Mouse (Mus musculus) left cerebral cortex, postnatal 4 days (tissue): ENCODE measurements at regions not wholly inside any gene's neighbourhood (a gene's known extent, or its start where the extent isn't known, plus 50 kb on each side); places are given as distances from the start of the nearest gene placed in this dataset.
A peak's percentile ranks its signal among the peaks of the same experiment; 100 is the strongest.

ENCODE experiments used
- DNase-seq: peaks from one replicate; pipeline ENCODE4 v3.0.0-alpha.2; 2022
- intact Hi-C: fragments of 180-260 bp; cut with DNase I; formaldehyde crosslinking; loops from one replicate; pipeline ENCODE4 v1.15.1; 2025

DNA sequence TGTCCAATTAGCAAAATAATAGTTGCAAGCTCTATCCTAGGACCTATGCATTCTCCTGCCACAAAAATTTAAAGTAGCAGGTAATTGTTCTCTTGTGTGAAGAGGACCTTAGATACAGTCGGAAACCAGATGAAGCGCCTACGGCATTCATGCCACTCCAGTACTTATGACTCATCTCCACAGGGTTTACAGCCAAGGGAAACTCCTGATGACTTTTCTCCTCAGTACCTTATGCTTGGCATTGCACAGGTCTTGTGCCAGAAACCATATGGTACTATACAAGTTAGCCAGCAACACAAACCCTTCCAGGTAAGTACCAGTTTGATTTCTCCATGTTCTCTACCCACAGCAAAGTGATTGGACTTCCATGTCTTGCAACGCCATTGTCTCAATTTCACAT is 606.3 kb upstream of the Dmac1 start:
- intact Hi-C loops: no loop called here
- DNase-seq: no peak

DNA sequence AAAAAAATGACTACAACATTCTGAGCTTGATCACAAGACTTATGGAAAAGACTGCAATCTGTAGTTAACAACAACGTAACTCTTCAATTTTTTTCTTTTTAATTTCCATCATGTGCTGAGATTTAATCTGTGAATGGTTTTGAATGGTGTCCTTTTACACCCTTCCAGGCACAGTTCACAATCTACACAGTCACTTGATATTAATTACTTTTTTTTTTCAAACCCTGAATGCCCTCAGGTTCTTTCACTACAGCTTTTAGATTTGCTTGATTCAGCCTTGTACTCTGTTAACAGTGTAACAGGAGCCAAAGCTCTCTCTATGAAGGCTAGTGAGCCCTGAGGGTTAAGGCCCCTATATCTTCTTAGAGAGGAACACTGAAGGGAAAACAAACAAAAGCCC is 591.7 kb upstream of the Dmac1 start:
- intact Hi-C loops: no loop called here
- no peak for DNase-seq

DNA sequence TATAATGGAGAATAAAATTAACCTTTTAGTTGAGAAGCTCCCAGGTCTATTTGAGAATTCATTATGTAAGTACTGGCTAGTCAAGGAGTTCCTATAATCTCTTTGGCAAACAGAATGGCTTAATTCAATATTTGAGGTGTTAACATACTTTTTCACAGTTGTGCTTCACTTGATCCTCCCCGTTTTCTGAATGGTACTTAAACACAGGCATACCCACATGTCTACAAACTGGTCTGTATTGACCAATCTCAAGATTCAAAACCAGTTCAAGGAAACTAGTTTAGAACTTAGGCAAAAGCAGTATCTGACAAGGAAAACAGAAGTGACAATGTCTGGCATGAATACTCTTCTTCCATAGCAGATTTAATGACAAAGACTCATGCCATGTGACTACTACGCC is 583.0 kb upstream of the Dmac1 start:
- intact Hi-C loops: no loop called here
- DNase-seq: no peak

DNA sequence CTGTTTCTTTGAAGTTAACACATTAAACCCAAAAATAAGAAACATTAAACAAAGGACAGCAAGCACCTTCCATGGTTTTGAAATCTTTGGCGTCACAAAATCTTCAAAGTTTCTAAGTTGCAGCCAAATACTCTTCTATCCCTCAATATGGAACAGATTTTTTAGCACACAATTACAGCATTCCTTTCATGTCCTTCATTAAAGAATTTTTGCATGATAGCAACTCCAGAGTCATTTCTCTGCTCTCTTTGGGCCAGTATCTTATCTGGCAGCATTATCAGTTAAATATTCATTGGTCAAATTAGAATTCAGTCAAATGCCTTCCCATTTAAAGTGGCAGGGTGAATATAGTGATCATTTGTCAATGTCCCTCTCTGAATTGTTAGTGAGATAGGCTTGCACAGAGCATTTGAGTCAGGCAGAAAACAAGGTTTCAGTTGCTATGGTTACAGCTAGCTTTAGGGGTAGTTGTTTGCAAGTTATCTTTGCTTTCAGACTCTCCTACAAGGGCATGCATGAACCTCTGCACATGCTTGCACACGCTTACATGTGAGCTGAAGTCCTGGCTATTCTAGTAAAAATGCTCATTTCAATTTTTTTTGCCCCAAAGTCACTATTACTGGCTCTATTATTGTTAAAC is 579.8 kb upstream of the Dmac1 start:
- DNase-seq: no peak
- intact Hi-C loops: no loop called here

DNA sequence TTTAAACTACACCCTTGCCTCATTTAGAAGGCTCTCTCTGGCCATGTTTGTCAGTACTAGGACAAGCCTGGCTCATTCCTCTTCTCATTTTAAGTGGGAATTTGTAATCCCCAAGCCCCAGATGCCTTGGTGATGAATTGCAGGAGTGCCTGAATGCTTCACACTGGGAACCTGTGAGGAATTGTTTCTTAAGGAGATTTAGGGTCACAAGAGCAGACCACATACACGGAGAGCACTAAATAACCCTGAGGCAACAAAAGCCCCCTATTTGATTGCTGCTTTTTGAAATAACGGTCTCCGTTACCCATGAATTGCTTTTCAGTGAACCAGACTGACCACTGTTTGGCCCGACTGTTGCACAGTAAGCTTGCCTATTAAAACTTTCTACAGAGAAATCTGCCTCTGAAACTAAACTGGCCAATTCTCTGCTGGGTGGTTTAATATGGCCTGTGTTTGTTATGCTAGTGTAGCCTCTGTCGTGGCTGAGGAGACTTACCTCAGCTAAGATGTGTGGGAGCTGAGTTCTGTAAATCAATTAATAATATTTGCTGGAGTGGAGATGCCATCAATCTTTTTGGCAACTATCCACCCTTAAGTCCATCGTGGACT is 577.7 kb upstream of the Dmac1 start:
- intact Hi-C loops: no loop called here
- no peak for DNase-seq

DNA sequence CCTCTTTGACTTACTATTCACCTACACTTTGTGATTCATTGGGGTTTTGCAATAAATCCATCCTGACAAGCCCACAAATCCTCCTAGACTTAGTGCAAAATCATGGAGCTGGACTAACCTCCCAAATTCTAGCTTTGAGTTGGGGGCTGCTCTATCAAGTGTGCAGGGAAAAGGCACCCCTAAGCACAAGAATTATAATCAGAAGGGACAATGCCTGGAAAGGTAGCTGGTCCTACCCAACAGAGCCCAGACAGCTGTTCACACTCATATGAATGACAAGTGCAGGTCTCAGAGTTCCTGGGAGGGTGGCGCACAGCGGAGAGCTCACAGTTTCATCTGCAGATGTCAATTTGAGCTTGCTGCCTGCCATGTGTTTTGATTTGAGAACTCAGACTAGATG is 572.2 kb upstream of the Dmac1 start:
- no peak for DNase-seq
- intact Hi-C loops: no loop called here

- no peak for DNase-seq
These were observed 569.7 kb upstream of the Dmac1 start for GRCm38 (mm10) chr4:75847675-75848385.

DNA sequence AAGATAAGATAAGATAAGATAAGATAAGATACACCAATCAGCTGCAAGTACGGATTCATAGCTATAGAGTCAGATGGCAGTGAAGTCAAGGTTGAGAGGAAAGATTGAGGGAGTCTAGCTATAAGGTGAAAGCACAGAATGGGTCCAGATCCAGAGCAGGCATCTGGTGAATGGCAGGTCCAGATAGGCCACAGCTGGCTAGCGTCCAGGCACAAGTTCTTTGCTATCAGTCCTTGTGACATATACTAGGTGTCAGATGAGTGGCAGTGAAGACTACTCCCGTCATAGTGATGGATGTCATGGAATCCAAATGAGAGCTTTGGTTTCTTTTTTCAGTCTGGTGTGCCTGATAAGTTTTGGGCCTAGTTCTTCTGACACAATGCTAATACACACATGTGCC is 566.9 kb upstream of the Dmac1 start:
- no peak for DNase-seq
- intact Hi-C loops: no loop called here

More at GRCm38 (mm10) chr4:75847675-75848385, 569.7 kb upstream of the Dmac1 start:
- intact Hi-C loops: no loop called here

DNA sequence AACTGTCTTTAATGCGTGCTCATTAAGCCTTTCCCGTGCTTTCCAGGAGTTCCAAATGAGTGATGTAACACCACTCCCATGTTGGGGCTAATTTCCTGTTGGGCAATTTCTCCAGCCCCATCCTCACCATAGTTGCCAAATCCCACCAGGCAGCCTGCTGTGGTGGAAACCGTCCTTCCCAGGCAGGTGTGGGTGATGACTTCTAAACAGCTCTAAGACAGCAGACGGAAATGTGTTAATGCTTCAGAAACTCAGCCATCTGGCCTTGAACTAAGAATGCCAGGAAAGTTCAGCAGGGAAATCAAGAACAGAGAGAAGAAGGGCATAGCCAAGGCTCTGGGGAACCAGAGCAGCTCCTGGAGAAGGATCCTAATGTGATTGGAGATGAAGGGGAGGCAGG is 560.5 kb upstream of the Dmac1 start:
- peak; percentile 73 for DNase-seq

DNA sequence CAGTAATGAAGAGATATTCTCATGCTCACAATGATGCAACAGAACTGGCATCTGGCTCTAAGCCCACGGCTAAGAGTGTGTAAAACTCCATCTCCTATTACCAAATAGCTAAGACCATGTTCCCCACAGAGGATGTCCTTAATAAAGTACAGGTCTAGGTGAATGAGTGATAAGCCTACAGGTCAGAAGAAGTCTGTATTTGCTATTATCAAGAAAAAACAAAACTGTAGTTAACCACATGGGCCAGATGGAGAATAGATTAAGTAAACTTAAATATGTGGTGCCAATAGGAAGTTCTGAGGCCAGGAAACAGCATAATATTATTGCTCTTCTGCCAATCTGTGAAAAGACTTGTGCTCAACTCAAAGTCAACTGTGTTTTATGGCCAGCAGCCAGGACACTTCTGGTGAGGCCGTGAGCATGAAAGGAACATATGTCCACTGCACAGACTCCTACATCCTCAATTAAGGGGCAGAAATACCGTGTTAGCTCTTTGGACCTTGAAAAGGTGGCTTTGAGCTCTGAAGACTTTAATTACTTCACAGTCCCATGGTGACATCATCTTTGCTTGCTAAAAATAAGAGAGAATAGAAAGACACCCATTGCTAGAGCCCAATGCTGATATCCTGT is 549.1 kb upstream of the Dmac1 start:
- intact Hi-C loops: no loop called here
- DNase-seq: peak; percentile 81

More for the DNA sequence above, 560.5 kb upstream of the Dmac1 start:
- intact Hi-C loops: no loop called here

DNA sequence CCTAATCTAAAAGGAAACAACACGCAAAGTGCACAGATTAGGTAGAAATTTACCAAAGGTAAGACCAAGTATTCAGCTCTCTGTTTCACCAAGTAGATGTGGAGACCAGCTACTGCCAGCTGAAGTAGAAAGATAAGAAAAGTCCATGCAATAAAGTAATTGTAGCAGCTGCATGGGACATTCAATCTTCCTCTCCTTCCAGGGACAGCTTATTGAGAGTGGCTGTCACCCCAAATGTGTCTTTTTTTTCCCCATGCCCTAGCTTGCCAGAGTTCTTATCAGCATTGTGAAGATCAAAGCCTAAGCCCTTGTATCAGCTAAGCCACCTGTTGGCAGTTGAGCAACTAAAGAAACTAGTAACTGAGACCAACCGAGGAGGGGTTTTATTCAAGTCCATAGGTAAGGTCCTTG is 541.1 kb upstream of the Dmac1 start:
- no peak for DNase-seq
- intact Hi-C loops: no loop called here

- intact Hi-C loops: no loop called here
- no peak for DNase-seq
These were observed 537.9 kb upstream of the Dmac1 start for GRCm38 (mm10) chr4:75816026-75816425.

- intact Hi-C loops: no loop called here
- no peak for DNase-seq
These were observed 534.2 kb upstream of the Dmac1 start for GRCm38 (mm10) chr4:75812266-75812665.

- intact Hi-C loops: no loop called here
These were observed 523.8 kb upstream of the Dmac1 start for GRCm38 (mm10) chr4:75801870-75802269.

DNA sequence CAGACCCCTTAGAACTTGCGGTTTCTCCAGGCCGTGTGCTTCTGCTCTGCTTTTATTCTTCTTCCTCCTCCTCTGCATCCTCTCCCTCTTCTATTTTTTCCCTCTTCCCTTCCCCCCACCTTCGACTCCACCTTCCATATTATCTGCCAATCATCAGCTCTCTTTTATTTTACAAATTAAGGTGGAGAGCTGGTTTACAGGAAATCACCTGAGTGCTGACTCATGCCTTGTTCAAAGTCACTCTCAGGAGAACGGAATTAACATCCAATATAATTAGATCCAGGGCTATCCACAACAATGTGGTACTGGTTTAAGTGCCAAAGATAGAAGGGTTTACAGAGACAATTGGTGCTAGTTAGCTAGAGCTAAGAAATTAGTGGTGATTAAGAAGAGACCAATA is 523.1 kb upstream of the Dmac1 start:
- DNase-seq: no peak
- intact Hi-C loops: no loop called here

More at GRCm38 (mm10) chr4:75801870-75802269, 523.8 kb upstream of the Dmac1 start:
- peak; percentile 6 for DNase-seq

DNA sequence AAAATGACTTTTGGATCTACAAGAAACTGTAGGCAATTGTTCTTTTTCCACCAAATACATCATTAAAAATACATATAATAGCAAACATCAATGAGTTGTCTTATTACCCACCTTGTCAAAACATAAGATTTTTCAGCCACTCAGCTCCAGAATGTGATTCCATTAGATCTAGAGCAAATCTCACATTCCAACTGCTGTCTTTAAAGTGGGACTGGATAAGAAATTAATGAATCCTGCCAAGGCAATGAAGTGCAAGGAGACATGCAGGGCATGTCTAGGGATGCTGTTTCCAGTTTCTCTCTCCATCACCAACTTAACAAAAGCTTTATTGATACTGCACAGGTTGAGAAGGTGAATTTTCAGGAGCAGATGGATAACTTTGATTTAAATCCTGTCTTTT is 513.7 kb upstream of the Dmac1 start:
- no peak for DNase-seq
- intact Hi-C loops: no loop called here

GRCm38 (mm10) chr4:75790920-75791589 is 513.0 kb upstream of the Dmac1 start:
- DNase-seq: no peak

DNA sequence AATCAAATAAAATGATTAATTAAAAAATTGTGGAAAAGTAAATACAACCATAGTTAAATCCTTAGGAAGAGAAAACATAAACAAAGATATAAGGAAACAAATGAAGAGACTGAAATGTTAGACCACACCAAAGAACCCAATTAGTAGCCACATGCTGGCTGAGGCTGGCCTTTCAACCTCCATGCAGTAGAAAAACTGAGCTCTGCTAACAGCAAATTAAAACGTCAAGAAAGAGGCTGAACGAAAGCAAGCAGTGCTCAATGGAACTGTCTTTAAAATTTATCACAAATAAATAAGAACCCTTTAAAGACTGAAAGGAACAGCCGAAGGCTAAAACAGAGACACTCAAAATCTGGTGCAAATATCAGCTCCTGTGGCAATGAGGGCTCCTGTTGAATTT is 509.3 kb upstream of the Dmac1 start:
- intact Hi-C loops: no loop called here
- DNase-seq: no peak

More at GRCm38 (mm10) chr4:75790920-75791589, 513.0 kb upstream of the Dmac1 start:
- intact Hi-C loops: no loop called here

DNA sequence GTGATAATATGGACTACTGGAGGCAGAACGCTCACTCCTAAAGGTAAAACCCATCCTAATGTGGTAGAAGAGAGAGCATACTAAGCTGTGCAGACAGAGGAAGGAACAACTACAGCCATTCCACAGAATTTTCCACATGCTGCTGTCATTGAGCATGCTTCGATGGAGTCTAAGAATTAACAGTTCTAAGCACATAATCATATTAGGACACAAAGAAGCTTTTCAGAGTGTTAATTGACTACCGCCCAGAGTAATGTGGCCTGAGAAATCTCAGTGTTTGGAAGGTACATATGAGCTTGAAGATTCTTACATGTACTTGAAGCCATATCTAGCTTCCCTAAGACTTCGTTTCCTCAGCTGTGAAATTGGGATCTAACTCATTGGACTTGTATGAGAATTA is 508.3 kb upstream of the Dmac1 start:
- DNase-seq: no peak
- intact Hi-C loops: no loop called here

GRCm38 (mm10) chr4:75779492-75779891 is 501.4 kb upstream of the Dmac1 start:
- intact Hi-C loops: no loop called here
- no peak for DNase-seq

- DNase-seq: no peak
- intact Hi-C loops: no loop called here
These were observed 486.0 kb upstream of the Dmac1 start for GRCm38 (mm10) chr4:75764141-75764540.
